Mouse (Mus musculus): ENCODE results near the gene Pnpla3. TPM values are rescaled to one million over a fixed set of nuclear protein-coding genes. Genes with fewer than 3 reads are reported as not detected.
"Not testable (repeated sequence)": the region's sequence is repeated elsewhere in the genome, so short reads cannot be mapped to it uniquely, and the experiment has no call there.

Pnpla3 gene
- 18.3 and 21.6 TPM in 2 replicates for polyA plus RNA-seq (2012; rRNA removed)

DNA sequence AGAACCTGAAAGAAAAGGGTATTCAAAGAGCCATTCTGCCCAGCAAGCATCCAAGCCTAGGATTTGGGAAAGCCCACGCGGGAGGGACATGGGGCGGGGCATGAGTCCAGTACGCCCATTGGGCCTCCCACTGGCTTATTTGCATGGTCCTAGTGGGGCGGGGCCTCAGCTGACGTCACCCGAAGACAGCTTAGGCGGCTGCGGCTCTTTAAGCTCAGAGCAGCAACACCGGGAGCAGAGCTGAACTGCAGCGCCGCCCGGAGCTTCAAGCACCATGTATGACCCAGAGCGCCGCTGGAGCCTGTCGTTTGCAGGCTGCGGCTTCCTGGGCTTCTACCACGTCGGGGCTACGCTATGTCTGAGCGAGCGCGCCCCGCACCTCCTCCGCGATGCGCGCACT, at the start of gene Pnpla3:
TSS of gene Pnpla3 (plus strand) at position 238 of the 400 bp plus-strand sequence.
- DNase-seq (ENCODE audit: extremely low spot score in 1 of 2, low spot score in 1 of 2), result peak; percentile 97

DNA sequence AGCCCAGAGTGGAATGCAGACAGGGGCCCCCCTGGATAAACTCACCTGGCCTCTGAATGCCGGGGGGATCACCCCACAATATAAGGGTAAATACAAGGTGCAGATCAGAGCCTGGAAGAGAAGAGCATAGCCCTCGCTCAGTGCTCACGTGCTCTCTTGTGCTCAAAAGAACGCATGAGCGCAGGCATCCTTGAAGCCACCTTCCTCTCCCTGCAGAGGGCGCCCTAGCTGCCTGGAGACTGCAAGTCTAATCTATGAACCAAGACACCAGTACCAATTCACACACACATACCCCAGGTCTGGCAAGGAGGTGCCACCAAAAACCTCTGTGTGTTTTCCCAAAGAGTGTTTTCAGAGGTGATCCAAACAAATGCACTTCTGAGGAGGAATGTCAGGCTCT, 47.0 kb upstream of the Pnpla3 start:
- DNase-seq (ENCODE audit: extremely low spot score in 1 of 2, low spot score in 1 of 2), result peak in 1 of 2 experiments; percentile 42

DNA sequence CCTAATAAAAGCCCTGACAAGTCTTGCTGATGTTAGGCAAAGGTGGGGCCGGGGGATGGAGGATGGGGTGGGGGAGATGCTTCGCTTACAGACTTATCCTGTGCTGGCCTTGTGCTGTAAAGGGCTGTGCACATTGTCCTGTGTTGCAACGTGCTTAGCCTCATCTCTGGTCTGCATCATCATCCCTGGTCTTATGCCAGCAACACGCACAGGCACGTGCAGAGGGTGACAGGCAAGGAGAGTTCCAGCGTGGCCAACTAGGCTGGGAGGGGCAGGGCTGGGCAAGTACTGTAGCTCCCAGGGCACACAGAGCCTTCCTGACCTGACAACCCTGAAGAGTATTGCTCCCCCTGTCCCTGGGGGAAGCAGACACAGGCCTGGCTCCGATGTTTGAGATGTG, 46.6 kb upstream of the Pnpla3 start:
- no peak for DNase-seq (ENCODE audit: extremely low spot score in 1 of 2, low spot score in 1 of 2)

DNA sequence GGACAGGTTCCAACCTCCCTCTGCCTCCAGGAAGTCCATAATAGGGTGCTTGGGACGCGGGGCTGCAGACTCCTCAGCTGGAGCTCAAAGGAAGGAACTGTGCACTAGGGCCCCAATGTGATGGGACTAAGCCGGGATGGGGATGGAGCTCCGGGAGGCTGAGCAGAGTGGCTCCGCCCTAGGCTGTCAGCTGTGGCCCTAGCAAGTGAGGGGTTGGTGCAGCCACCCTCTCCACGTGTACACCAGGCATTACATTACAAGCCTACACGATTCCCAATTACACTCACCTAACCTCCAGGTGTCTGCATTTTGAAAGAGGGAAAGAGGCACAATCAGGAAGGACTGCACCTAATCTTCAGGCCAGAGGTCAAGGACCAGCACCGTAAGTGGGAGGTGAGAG, 44.6 kb upstream of the Pnpla3 start, which contains the start of gene Pnpla5:
TSS of gene Pnpla5 (minus strand) at position 101 of the 400 bp plus-strand sequence.
- no peak for DNase-seq (ENCODE audit: extremely low spot score in 1 of 2, low spot score in 1 of 2)

DNA sequence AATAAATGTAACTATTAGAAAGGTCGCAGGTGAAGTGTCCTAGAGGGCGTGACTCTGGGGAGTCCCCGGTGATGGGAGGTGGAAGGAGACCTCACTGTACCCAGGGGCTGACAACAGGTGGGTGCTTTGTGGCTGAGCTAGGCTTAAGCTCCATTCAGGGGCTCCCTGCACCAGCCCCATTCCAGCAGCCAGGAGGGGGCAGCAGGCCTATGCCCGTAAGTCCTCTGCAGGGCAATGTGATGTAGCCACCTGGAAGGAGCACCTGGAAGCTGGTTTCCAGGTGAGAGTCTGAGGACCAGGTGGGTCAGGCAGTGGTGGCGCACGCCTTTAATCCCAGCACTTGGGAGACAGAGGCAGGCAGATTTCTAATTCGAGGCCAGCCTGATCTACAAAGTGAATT, 43.6 kb upstream of the Pnpla3 start:
- DNase-seq (ENCODE audit: extremely low spot score in 1 of 2, low spot score in 1 of 2), result no peak

DNA sequence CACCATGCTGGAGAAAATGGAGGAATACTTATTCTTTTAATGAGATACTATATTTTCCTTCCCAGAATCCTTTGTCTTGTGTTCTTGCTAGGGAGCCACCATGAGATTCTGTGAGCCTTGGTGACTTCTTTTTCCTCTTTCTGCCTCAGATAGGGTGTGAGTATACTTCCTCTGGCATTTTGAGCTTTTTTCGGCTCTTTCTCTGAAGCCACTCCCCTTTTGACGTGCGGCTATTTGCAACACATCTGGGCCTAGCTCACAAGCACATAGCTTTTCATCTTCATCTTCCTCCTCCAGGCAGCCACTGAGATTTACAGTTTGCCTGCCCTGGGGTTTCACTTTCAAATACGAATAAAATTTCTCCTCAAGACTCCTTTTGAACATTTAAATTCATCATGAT, 41.2 kb upstream of the Pnpla3 start:
- no peak for DNase-seq (ENCODE audit: extremely low spot score in 1 of 2, low spot score in 1 of 2)

DNA sequence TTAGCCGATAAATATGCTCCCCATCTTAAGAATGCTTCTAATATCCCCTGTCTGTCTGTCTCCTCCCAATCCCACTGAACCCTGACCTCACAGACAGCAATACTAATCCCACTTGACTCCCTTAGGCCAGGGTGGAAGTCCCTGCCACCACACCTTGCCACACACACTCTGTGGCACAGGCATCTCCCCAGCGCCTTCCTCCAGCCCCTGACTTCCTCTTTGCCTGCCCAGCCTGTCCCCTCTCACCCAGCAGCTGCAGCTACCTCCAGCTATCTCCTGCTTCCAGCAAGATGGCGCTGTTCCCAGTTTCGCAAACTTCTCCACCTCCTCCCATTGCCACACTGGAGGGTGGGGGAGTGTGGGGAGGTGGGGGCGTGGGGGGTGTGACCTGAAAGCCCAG, 40.8 kb upstream of the Pnpla3 start:
- no peak for DNase-seq (ENCODE audit: extremely low spot score in 1 of 2, low spot score in 1 of 2)

DNA sequence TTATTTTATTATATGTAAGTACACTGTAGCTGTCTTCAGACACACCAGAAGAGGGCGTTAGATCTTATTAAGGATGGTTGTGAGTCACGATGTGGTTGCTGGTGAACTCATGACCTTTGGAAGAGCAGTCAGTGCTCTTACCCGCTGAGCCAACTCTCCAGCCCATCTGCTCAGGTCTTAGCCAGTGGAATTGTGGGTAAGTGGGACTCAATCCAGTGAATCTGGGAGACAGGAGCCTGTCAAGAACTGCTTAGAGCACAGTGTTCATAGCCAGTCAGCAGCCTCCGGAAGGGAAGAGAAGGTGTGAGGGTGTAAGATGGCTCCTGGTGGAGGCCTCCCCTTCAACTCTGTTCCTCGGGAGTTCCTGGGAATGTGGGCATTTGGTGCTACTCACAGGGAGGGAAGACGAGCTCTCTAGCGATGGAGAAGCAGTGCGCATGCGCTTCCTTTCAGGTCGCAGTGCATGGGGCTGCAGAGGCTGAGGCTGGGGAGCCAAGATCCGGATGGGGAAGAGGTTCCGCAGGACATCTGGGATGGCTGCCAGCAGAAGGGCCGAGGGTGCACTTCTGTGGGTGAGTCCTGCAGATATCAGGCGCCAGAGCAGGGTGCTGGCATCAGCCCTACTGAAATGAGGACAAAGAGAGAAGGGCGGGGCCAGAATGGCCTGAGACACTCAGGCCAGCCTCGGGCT, 36.4 kb upstream of the Pnpla3 start:
- DNase-seq (ENCODE audit: extremely low spot score in 1 of 2, low spot score in 1 of 2), result peak in 1 of 2 experiments; percentile 6

DNA sequence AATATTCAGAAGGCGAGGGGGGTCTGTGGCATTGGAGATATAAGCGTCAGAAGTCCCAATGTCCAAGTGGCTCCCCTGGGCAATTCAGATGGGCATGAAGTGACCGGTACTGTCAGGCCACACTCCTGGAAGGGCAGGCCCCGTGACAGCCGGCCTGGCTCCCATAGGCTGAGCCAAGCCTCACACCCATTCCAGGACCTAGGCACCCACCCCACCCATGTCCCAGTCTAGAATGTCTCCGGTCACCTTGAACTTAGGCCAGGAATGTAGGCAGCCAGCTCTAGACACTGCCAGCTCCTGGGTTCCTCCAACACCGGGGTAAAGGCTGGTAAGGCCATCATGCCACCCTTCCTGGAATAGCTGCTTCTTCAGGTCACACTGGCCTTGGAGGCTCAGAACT, 35.7 kb upstream of the Pnpla3 start:
- DNase-seq (ENCODE audit: extremely low spot score in 1 of 2, low spot score in 1 of 2), result no peak

DNA sequence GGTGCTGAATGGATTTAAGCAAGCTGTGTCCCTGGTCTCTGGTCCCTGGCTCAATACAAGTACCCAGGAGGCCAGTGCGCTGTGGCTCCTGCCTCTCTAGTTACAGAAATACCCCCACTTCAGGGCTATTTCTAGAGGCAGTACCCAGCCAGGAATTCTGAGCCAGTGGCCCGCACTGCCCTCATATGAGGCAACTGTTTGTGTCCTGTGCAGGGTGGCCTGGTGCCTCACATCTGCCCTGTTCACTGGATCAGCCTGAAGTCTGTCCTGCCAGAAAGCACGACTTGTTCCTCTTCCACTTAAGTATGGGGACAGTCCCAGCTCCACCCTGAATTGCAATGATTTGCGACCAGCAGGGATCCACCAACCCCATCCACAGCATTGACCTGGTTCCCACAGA, 34.2 kb upstream of the Pnpla3 start:
- DNase-seq (ENCODE audit: extremely low spot score in 1 of 2, low spot score in 1 of 2), result no peak

DNA sequence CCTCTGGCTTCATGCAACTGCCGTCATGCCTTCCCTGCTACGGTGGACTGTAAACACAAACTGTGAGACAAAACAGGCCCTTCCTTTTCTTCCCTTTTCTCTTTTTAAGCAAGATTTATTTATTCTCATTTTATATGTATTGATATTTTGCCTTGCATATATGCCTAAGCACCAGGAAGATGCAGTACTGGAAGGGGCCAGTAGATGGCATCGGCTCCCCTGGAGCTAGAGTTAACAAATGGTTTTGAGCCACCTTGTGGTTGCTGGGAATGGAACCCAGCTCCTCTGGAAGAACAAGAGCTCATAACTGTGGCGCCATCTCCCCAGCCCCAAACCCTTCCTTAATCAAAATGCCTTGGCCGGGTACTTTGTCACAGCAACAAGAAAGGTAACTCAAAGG, 32.2 kb upstream of the Pnpla3 start:
- no peak for DNase-seq (ENCODE audit: extremely low spot score in 1 of 2, low spot score in 1 of 2)

DNA sequence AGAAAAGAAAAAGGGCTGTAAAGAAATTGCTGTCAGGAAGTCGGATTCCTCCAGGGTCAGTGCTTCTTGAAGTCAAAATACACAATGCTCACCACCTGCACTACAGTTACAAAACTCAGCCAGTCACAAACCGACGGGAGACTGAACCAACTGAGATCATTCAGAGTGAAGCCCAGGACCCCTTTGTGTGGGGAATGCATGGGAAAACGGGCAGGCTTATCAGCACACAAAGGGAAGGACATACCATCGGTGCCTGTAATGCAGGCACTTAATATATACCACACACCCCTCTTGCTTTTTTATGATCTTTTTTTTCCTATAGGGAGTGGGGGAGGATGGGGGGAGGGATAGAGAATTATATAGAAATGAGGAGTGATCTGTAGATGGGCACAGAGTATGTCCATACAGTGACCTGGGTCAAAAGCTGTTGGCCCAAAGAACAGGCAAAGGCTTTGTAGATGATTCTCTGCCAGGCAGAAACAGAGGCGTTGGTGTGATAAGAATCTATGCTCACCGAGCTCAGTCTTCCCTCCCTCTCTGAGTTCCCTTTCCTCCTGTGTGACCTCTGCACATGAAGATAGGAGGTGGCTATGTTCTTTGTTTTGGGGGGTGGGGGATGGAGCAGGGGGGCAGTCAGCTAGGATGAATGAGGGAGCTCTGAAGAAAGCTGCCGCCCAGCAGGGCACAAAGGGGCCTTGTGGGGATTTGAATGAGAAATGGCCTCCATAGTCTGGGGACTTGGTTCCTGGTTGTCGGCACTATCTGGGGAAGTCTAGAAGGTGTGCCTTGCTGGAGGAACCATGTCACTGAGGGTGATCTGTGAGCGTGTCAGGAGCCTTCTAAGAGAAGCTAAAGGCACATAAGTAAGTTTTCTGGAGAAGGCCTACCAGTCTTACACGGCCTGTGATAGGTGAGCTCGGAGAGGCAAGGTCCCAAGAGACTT, 30.9 kb upstream of the Pnpla3 start:
- DNase-seq (ENCODE audit: extremely low spot score in 1 of 2, low spot score in 1 of 2), result no peak

DNA sequence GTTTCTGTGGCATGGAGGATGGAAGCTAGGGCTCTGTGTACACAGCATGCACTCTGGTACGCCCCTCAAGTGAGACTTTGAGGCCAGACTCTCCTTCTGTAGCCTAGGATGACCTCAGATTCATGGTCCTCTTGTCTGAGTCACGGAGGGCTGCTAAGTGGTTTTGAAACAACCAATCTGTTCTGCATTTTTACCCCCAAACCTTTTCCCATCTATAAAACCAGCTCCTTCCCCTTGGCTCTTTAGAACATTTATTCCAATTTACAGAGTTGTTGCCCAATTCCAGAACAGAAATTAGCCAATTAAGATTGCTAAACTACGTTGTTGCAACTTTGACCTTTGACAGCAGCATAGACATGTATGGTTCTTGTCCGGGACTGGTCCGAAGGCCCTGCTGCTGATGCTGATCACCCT, 28.0 kb upstream of the Pnpla3 start:
- no peak for DNase-seq (ENCODE audit: extremely low spot score in 1 of 2, low spot score in 1 of 2)

DNA sequence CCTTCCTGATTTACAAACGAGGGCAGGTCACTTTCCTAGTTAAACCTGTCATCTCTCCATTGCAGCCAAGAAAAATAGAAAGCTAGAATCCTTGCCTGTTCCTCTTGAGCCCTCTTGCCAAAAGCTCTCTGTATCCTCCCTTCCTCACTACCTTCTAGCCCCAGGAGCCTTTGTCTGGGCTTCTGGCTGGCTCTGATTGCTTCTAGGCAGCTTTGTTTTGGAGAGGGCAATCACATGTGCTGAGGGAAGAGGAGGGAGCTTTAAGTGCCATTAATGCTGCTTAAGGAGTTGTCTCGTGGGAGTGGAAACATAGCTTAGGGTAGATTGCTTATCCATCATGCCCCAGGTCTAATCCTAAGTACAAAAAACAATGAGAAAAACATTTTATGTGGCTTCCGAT, 27.5 kb upstream of the Pnpla3 start:
- no peak for DNase-seq (ENCODE audit: extremely low spot score in 1 of 2, low spot score in 1 of 2)

DNA sequence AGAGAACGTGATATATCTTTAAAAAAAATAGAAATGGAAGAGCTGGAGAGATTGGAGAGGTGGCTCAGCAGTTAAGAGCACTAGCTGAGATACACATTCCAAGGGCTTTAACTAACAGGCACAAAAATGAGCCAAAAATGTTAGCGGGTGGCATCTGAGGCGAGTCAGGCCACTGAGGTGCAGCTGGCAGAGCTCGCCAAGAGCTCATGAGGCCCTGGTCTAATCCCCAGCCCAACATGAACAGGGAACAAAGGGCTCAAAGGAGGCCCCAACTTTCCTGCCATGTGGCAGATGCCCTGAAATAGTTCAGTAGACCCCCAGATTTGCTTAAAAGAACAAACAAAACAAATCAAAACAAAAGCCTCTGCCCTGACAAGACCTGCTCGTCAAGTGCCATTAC, 26.7 kb upstream of the Pnpla3 start:
- DNase-seq (ENCODE audit: extremely low spot score in 1 of 2, low spot score in 1 of 2), result no peak

DNA sequence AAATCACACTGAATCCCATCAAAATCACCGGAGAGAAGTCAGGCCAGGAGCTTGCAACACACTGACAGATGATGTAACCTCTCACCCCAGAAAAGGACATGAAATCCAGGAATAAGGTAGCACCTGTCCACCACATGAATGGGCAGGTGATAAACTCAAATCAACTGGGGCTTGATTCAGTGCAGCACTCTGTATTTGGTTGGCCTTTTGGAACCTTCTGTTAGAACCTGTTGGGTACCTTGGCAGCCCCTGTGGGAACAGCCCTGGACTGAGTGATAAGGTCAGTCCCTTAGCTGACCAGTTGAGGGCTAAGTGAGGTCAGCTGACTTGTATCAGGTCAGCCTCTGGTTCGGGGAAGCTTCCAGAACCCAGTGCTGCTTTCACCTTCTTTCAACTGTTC, 11.5 kb upstream of the Pnpla3 start:
- no peak for DNase-seq (ENCODE audit: extremely low spot score in 1 of 2, low spot score in 1 of 2)

DNA sequence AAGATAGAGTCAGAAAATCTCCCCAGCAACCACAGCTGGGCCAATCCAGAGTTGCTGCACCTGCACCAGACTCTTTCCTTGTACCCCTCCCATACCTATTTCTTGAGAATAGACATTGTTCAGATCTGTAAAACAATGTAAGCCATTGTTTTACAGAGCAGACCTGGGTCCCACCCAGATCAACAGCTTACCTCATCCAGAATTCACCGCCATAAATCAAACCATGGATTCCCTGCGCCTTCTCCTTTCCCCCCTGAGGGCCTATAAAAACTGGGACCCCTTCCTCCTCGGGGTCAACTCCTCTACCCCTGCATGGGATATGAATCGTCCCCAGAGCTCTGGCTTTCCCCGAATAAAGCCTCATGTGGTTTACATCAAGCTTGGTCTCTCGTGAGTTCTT, 10.1 kb upstream of the Pnpla3 start:
- DNase-seq (ENCODE audit: extremely low spot score in 1 of 2, low spot score in 1 of 2), result not testable (repeated sequence)

DNA sequence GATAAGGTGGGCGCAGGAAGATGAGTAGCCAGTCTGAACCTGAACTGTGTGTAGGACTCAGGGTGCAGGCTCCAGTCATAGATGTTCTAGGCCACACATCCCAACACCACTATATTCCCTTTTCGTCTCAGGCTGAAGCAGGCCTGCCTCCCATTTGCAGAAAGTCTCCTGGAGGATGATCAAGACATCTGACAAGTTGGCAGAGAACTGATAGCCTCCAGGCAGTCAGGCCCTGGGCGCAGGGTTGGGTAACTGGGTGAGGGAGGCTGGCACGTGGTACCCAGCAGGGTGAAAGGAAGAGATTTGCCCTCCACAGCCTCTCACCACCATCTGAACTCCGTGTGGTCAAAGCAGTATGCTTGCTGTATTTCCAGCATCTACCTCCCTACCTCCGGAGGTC, 5.8 kb upstream of the Pnpla3 start:
- DNase-seq (ENCODE audit: extremely low spot score in 1 of 2, low spot score in 1 of 2), result no peak

DNA sequence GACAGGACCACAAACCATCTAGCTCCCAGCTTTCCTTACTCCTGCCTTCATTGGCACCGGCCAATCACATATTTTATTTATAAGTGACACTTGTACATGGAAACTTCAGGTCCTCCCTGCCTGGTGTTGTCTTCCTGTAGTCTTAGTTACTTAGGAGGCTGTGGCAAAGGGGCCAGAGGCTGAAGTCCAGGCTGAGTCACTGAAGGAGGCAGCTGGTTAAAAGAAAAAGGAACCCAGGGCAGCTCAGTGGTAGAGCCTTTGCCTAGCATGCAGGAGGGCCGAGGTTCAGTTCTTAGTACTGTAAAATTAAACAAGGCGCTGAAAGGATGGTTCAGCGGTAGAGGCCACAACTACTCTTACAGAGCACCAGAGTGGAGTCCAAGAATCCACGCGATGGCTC, 819 bp upstream of the Pnpla3 start:
- no peak for DNase-seq (ENCODE audit: extremely low spot score in 1 of 2, low spot score in 1 of 2)

DNA sequence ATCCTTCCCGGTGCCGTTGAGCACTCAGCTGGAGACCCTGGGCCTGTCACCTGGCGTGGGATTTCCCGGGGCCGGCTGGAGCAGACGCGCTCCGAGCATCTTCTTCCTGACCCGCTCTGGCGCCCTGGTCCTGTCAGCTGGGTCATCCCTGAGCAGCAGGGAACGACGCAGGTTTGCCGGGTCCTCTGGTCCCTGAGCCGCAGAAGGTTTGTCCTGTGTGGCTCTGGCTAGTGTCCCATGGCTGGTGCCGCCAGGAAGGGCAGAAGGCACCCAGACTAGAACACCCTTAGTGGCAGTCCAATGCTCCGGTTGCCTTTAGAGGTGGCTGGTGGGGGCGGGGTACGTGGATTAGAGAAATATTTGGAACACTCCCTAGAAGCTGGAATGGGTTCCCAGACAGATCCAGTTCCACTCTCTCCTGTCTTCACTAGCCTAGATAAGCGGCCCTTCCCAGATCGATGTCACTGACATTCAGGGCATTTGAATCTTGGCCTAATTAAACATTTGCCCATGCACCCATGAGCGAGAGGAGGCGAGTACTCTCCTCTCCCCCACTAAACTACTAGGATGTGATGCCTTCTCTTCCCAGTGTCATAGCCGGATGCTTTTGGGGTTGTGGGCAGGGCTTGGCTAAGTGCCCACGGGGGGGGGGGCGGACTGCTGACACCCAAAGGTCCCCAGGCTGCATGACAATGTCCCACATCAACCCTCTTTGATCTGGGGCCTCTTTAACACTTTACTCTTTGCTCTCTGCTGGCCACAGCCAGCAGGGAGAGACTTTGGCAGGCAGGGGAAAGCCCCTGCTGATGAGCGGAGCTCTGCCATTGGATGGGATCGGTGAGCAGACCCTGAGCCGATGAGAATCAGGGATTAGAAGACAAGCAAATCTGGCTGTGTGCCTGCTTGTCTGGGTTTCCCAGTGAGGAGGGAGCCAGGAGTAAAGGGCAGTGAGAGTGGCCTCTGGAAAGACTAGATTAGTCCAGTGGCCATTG, 829 bp downstream of the Pnpla3 start:
- peak in 1 of 2 experiments; percentile 35 for DNase-seq (ENCODE audit: extremely low spot score in 1 of 2, low spot score in 1 of 2)

DNA sequence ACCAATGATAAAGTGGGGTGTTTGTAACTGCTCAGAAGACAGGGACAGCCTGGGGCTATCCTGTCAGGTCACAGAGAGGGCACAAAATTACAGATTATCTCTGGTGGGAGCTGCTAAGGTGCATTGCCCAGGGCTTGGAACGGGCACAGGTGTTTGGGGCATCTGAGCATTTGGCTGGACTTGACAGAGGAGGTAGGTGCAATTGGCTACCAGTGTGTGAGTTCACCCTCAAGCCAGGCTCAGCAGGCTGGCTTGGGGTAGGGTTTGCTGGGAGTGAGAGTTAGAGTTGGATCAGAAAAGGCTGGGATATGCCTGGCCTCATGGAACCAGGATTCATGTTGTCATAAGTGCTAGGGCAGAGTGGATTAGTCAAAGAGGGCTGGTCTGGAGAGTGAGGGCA, 1.9 kb downstream of the Pnpla3 start:
- DNase-seq (ENCODE audit: extremely low spot score in 1 of 2, low spot score in 1 of 2), result no peak
